Mouse (Mus musculus) gonadal fat pad, adult 2 months (tissue): ENCODE data around the gene Dnajc13. TPM values are rescaled to one million over a fixed set of nuclear protein-coding genes. Genes with fewer than 3 reads are reported as not detected.

Experiments used
- DNase-seq: peaks from one replicate; pipeline ENCODE4 v3.0.0-alpha.2; 2012; ENCODE audit warnings: low read depth
- polyA plus RNA-seq: library from polyadenylated mRNA; depleted of rRNA; stranded (reverse); fragments of >200 nt; gene quantifications from 2 replicates; pipeline ENCODE4 v1.2.3, GENCODE M21; 2012

The Dnajc13 gene
- polyA plus RNA-seq, 1 experiment: 61.1 TPM

DNA sequence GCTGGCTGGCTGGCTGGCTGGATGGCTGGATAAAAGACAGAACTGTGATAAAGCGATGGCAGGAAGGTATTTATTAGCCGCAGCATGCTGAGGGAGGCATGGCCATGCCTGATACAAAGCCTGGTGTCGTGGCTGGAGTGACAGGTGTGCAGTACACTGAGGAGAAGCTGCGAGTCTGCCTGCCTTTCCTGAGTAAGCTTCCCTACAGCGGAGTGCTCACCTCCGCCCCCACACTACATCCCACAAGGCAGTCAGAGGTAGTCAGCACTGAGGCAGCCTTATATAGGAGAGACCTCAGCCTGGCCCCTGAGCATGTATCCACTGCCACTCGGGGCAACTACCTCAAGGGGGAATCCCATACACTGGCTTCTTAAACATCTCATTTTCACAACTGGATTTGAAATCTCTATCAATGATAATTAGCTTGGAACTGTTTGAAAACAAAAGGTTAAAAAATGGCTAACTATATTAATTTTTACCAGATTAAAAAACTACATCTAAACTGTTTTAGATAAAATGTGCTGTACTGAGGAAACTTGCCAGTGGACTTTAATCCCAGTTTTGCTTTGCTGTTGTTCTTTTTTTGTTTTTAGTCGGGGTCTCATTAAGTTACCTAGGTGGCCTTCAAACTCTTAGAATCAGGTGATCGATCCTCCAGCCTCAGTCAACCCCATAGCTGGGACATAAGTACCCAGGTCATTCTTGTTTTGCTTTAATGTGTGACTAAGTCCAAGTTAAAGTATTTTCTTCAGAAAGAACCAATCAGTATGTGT, 8.1 kb downstream of the Dnajc13 start:
- DNase-seq: no peak

DNA sequence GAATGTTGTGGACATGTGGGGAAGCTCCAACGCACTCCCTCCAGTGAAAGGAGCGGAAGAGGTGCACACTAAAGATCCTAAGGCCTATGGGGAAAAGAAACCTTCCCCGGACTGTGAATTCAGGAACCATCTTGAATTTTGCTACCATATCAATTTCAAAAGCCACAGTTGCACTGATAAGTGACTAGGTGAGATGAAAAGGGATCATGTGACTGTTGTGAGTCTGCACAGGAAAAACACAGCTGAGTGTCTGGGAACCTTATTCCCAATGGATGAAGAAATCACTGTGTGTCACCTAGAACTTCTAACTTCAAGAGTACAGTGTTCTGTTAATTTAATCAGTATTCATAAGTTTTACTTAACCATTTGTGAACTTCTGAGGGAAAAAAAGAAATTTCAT, 10.1 kb downstream of the Dnajc13 start:
- DNase-seq: no peak

DNA sequence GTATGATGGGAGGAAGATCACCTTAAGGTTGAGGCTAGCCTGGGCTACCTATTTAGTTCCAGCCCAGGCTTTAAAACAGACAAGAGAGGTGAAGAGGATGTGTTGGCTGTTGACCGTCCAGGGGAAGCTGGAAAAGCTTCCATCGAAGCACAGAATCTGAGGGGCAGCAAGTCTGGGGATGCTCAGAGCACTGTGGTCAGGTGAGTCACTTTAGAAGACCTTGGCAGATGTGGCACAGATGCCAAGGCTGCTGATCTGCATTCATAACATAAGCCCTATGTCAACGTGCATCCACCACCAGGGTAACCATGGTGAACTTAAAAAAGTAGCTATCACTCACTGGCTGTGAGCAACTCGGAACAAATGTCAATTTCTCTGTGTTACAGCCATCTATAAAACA, 11.0 kb downstream of the Dnajc13 start:
- DNase-seq: no peak

DNA sequence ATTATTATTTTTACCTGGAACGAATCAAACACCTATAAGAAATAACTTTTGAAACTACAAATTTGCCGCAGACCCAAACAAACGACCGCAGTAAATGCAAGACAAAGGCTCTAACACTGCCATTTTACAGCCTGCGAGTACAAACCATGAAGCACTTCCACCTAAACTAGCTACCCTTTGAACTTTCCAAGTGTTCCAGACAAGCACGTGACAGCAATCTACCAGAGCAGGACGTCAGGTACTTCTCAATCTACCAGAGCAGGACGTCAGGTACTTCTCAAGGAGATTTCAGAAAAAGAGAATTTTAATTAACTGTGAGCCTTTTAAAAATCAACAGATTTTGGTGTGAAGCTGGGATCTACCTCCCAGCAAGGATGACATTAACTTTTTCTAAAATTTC, 11.6 kb downstream of the Dnajc13 start:
- DNase-seq: no peak

DNA sequence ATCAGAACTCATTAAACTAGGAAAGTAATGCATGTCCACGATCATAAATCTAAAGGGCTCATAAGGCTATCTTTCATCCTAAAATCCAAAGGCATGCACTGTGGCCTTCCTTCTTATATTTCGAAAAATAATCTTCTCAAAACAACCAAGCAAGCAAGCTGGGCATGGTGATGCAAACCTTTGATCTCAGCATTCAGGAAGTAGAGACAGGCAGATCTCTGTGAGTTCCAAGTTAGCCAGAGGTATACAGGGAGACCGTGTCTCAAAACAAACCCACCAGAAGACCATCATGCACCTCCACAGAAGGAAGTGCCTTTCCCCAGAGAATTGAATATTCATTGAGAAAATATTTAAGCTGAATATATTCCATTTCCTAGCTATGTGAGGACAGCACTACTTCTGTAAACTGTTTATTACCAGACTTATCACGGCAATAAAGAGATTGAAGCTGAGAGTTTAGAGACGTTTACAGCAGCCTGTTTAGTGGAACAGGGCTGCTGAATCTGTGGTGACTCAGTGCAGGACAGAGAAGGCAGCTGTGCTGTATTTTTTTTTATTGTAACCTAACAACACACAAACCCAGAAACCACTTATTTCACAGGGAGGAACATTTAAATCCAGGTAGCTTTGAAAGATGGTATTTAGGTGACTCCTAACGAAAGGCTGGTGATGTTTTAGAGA, 15.3 kb downstream of the Dnajc13 start:
- no peak for DNase-seq

DNA sequence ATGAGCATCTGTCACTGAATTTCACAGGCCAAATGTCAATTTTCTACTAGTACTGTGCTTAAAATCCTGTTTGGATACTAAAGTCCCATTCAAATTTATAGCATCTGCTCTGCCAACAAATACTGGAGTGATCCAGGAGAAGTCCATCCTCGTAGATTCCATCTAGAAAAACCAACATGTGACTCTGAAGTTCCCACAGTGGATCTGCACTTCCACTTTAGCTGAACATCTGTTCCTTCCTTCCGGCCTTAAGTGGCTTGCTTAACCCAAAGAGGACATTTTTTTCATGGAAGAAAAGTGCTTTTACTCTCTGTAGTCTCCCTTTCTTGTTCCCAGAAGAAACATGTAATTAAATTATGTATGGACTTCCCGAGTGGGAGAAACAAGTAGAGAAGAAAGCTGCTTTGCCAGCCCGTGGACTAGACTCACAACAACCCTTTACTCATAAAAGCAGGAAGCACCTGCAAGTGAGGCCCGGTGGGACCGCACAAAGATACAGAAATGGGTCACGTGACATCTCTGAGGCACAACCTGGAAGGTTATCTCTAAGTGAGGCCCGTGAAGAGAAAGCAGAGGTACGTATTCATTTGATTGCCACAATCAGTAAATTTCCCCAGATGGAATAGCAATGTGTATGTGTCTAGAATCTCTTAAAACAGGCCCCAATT, 18.8 kb downstream of the Dnajc13 start:
- DNase-seq: no peak

DNA sequence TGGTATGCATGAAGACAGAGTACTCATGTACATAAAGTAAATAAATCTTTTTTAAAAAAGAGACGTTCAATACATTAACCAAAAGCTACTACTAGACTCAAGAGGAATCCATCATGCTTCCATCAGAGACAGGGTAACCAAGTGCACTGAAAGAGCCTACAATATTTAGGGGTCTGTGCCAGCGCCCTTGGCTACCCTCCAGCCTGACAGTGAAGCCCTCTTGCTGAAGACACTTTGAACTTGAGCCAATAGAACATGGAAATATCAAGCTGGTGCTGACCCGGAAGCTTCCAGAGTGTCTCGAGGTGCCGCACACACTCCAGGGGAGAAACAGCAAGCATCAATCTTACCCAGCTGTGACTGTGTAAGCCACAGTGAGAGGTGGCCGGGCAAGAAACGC, 22.6 kb downstream of the Dnajc13 start:
- no peak for DNase-seq

DNA sequence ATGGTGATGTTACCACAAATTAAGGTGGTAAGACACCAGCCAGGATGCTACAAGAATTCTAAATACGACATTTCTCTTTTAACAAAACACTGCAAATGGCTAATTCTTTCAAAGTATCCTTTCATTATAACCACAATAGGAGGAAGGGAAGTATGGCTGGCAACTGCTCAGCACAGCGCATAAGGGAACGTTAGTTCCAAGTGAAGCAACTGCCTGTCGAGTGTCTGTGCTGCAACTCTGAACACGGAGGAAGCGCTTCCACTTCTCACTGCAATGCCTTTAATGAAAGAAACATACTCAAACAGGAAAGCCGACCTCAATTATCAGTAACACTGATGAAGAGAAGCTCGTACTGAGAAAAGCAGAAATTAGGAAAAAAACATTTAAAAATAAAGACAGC, 23.7 kb downstream of the Dnajc13 start:
- no peak for DNase-seq

DNA sequence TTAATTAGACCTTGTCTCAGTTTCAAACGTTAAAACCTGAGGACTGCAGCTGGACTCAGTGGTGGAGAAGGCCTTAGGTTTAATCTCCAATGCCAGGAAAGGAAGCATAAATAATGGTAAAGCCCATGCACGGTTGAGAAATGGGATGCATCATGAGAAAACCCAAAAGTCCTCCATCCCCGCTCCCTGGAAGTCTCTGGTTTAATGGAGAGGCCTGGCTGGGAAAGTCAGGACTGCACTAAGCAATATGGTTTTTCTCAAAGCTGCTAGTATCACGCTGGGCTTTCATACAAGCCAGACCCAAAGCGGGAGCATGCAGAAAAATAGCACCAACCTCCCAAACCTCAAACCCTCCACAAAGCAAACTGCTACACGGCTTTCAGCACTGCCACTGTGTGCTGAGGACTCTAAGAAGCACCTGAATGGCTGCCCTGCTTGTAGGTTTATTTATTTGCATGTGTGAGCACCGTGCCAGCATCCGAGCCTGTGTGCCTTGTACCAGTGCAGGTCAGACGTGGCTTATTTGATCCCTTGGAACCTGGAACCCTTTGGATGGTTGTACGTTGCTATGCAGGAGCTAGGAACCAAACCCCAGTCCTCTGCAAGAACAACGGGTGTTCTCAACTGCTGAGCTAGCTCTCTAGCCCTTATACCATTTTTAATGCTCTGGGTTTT, 26.3 kb downstream of the Dnajc13 start:
- DNase-seq: no peak

DNA sequence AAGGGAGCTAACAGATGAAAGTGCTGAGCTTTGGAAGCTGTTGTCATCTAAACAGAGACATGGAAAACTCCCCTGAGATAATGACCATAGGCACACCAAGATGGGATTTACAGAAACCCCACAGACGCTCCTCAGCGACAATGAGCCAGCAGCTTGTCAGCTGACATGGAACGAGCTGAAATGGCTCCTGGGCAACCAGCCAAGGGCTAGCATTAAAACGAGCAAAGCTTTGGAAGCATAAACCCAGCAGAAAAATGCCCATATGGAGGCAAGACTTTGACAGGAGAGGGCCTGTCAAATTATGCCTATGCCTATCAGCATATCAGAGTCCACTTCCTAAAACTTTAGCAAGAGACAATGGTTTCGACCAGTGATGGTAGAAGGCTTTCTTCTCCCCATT, 27.0 kb downstream of the Dnajc13 start:
- no peak for DNase-seq

DNA sequence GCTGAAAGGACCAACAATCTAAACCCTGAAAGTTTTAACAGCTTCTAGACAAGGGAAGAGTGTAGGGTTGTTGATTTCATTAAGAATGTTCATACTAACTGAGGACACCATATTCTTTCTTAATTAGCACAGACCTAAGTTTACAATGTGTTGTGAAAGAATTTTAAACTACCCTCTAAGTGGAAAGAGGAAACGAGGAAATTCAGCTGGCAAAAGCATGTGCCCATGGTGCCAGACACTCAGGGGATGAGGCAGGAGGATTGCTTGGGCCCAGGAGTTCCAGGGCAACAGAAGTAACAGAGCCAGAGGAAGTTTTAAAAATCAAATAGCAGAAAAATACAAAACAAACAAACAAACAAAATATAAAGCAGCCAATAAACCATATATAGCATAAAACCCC, 28.9 kb downstream of the Dnajc13 start:
- no peak for DNase-seq

DNA sequence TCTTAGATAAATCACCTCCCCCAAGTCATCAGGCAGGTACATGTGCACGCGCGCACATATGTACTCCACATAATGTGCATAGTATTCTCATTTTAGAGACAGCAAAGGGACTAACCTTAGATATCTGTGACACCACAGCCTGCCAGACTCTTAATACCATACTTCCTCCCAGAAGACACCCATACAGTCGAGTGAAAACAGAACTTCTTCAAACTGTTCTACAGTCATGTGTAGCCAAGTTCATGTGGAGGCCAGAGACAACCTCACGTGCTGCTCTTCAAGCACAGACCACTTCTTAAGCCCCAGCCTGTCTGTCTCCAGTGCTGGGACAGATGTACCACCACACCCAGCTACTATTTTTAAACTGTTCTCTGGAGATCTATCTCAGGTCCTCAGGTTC, 29.7 kb downstream of the Dnajc13 start:
- DNase-seq: no peak

DNA sequence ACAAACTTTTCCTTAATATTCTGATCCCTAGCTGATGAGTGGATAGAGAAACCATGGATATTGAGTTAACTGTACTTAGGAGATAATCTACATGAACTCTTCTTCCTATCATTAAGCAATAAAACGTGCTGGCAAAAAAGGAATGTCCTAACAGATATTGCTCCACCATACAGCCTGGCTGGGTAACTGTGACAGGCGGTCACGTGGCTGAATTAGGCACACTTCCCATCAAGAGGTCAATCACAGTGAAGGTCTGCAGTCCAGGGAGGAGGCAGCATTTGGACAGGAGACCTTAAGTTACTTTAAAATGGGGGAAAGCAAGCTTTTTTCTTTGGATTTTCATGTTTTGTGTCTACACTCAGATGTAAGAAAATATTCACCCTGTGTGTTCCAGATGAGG, 30.7 kb downstream of the Dnajc13 start:
- no peak for DNase-seq

DNA sequence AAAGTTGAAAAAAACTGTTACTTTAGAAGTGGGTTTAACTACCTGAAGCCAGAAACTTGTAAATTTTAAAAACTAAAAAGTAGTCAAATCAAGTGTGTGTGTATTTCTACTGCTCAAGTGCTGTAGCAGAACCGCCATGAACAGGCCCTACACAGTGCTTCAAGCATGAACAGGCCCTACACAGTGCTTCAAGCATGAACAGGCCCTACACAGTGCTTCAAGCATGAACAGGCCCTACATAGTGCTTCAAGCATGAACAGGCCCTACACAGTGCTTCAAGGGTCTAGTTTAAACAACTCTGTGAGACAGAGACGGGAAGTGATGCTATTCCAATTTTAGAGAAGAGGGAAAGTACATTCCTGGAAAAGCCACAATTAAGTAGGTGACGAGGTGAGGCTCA, 51.3 kb downstream of the Dnajc13 start:
- no peak for DNase-seq

DNA sequence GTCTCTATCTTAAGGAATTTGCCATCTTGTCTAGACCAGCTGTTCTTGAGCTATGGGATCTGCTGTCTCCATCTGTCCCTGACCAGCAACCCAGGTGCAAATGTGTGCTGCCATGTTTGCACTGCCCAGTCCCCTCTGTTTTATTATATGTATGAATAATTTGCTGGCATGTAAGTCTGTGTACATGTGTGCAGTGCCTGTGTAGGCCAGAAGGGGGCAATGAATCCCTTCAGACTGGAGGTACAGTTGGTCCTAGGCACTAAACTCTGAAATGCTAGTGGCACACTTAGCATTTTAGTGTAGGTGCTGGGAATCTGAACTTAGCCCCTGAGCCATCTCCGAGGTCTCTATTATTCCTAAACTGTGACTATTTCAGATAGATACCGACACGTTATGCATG, 58.9 kb downstream of the Dnajc13 start:
- no peak for DNase-seq

DNA sequence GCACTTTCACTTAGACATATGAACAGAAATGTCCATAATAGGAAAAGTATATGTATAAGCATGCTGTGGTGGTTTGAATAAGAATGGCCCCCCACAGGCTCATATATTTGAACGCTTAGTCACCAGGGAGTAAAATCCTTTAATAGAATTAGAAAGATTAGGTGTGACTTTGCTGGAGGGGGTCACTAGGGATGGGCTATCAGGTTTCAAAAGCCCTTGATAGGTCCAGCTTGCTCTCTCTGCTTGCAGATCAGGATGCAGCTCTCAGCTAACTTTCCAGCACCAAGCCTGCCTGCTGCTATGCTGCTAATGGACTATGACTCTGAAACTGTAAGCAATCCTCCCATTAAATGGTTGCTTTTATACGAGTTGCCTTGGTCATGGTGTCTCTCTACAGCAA, 68.2 kb downstream of the Dnajc13 start:
- DNase-seq: no peak

DNA sequence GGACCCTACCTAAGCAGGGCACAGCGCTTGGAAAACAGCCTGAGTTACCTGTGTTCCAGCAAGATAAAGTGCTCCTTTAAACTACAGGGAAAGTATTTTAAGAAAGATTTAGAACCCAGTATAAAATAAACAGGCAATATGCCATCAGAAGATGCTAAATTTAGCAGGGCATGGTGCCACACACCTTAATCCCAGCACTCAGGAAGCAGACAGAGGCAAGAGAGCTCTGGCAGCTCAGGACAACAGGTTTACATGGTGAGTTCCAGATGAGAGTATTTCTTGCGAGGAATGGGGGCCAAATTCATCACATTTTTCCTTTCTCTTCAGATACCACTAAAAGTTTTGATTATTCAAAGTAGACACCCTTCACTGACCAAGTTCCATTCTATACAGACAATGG, 68.8 kb downstream of the Dnajc13 start:
- DNase-seq: no peak

DNA sequence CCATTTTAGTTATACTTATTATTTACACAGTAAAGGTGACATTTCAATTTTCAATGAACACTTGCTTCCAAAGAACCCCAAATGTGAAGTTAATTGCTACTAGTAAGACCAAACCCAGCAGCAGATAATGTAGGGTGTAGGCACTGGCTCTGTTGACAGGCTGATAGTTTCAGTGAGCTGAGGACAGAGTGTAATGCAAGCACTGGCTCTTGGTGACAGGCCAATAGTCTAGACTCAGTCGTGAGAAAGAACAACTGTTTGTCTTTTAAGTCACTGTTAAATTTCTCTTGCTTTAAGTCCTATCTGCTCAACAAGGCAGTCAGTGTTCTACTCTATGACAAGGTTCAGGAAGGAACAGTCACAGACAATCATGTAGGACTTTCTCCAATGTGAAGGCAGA, 69.4 kb downstream of the Dnajc13 start:
- no peak for DNase-seq

DNA sequence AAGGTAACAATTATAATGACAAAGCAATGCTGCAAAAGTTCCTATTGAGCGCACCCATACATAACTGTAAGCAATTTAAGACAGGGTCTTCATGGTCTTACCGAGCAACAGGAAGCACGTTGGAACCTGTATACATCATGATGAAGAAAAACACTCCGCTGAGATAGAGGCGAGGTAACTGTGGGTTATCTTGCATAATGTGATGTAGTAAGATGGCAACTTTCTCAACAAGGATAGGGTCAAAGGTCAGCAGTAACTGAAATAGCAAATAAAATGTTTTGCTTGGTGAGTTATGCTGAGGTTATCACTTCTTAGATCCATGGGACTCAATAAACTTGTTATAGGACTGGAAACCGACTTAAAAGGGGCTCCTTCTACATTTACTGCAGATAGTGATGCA, 70.2 kb downstream of the Dnajc13 start:
- DNase-seq: peak; percentile 16

DNA sequence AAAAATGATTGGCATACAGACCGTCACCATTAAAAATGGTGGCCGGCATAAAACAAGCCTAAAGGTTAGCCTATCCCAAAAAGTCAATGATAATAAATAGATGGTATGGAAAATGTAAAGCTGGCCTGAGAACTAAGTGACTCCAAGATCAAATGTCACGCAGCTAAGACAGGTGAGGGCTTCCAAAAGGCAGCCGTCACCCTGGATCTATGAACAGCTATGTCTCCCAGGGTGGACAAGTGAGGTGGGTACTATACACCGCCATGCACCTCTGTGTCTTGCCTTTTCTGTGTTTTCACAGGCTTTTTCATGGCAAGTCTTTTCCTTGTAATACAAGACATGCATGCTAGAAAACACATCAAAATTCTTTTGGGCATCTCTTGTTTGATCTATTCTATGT, 73.1 kb downstream of the Dnajc13 start:
- no peak for DNase-seq

DNA sequence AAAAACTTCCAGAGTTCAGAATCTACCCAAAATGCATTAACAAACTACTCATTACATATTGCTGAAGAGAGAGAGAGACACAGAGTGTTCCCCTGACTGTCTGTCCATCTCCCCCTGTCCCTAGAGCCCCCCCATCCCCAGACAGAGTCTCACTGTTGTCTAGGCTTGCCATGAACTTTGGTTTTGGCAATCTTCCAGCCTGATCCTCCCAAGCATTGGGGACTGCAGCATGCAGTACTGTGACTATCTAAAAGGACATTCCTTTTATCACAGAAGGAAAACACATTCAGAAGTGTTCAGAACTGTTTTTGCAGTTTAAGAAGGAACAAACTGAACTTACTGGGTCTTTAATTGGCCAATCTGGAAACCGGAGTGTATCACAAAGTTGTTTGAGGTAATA, 74.0 kb downstream of the Dnajc13 start:
- no peak for DNase-seq

DNA sequence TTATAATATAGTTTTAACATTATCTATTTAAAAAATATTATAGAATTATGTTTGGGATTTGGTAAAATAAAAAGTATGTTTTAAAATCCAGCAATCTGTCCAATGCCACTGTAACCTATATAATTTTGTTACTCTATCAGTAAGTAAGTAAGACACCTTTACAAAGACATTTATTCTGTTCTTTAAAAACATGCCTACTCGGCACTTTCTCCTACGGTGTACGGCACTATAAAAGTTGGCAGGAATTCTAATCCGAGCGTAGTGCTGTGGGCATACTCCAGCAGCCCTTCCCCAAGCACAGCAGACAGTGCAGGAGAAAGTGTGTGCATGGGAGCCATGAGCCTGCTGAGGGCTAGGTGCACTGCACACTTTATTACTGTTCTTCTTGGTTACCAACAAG, 75.7 kb downstream of the Dnajc13 start:
- DNase-seq: no peak

DNA sequence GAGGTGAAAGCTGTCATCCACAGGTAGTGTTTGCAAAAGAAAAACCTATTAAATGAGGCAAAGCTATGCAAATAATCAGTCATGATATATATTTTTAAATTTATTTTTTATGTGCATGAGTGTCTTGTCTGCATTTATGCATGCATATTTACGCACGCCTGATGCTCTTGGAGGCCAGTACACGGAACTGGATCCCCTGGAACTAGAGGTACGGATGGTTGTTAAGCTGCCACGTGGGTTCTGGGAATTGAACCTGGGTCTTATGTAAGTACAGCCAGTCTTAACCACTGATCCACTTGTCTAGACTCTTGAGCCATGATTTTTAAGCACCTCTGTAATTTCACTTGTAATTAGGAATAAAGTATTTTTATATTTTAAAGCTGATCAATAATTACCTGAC, 79.5 kb downstream of the Dnajc13 start:
- DNase-seq: no peak
